Mouse (Mus musculus) liver, embryonic 11.5 days (tissue): ENCODE results near the gene Itih1. TPM values are rescaled to one million over a fixed set of nuclear protein-coding genes. Genes with fewer than 3 reads are reported as not detected.

Source experiments
- ATAC-seq: fragments of 200-750 bp; cut with Nextera tagmentation; replicated peaks from 2 replicates; pipeline ENCODE4 v1.8.0; 2017; ENCODE audit warnings: moderate number of reproducible peaks, mild to moderate bottlenecking, moderate TSS enrichment, moderate library complexity; ENCODE audit not compliant: low FRiP score
- DNase-seq: peaks from one replicate; pipeline ENCODE4 v3.0.0-alpha.2; 2017; ENCODE audit warnings: low spot score
- H3K27ac ChIP-seq: fragments of 300-500 bp; sonication (generic); 2 replicates; pipeline ENCODE4 v1.5.1; 2014; ENCODE audit warnings: mild to moderate bottlenecking, low read depth, low read length, control low read depth
- H3K27me3 ChIP-seq: fragments of 300-500 bp; sonication (generic); replicated peaks from 2 replicates; pipeline ENCODE4 v1.6.1; 2014; ENCODE audit warnings: low read length, mixed read lengths; ENCODE audit not compliant: control insufficient read depth, insufficient read depth
- H3K36me3 ChIP-seq: fragments of 300-500 bp; sonication (generic); 2 replicates; pipeline ENCODE4 v1.6.1; 2014; ENCODE audit warnings: mild to moderate bottlenecking, low read length, moderate library complexity, mixed read lengths; ENCODE audit not compliant: control insufficient read depth, insufficient read depth
- H3K4me1 ChIP-seq: fragments of 300-500 bp; sonication (generic); replicated peaks from 2 replicates; pipeline ENCODE4 v1.6.1; 2014; ENCODE audit warnings: low read length, mixed read lengths; ENCODE audit not compliant: control insufficient read depth, insufficient read depth
- H3K4me2 ChIP-seq: fragments of 300-500 bp; sonication (generic); 2 replicates; pipeline ENCODE4 v1.6.1; 2014; ENCODE audit warnings: mild to moderate bottlenecking, control low read depth, moderate library complexity
- H3K4me3 ChIP-seq: fragments of 300-500 bp; sonication (generic); 2 replicates; pipeline ENCODE4 v1.5.1; 2014; ENCODE audit warnings: low read depth, low read length, control low read depth
- H3K9ac ChIP-seq: fragments of 300-500 bp; sonication (generic); 2 replicates; pipeline ENCODE4 v1.6.1; 2014; ENCODE audit warnings: low read depth, low read length, control low read depth
- H3K9me3 ChIP-seq: fragments of 300-500 bp; sonication (generic); 2 replicates; pipeline ENCODE4 v1.6.1; 2016; ENCODE audit warnings: low read length, inconsistent platforms, mixed read lengths; ENCODE audit not compliant: control insufficient read depth
- WGBS: fragments of 180-500 bp; shearing (Covaris S2); extraction: QIAGEN DNeasy Blood & Tissue Kit; methylation state at CpG from one replicate; pipeline ENCODE4 v1.1.7; 2014; 5-methylcytosine and 5-hydroxymethylcytosine counted together
- polyA plus RNA-seq: library from polyadenylated mRNA; unstranded; fragments of >200 nt; fragmentation: Nextera tagmentation; extraction: Ambion mirVana; gene quantifications from 2 replicates; pipeline ENCODE4 v1.2.1, GENCODE M21; 2014

Gene Itih1
- polyA plus RNA-seq, 1 experiment from 2014 or later = 16.3 TPM

- H3K4me3 ChIP-seq = no peak overlapping the region
- no peaks in the 10 kb centered on the region for H3K36me3 ChIP-seq
- no peaks in the 10 kb centered on the region for H3K4me1 ChIP-seq
- ATAC-seq (no peak), DNase-seq (no peak)
- no peak overlapping the region for H3K9ac ChIP-seq
- H3K27ac ChIP-seq = no peak overlapping the region
- no peak overlapping the region for H3K4me2 ChIP-seq
- H3K9me3 ChIP-seq = no peaks in the 10 kb centered on the region
- H3K27me3 ChIP-seq = no peaks in the 10 kb centered on the region
- WGBS = 82% methylated on average over 5 of the region's 5 CpGs
Observed at GRCm38 (mm10) chr14:30913404-30913803, 29.7 kb downstream of the Itih1 start.

- ATAC-seq (no peak), DNase-seq (no peak)
- no peaks in the 10 kb centered on the region for H3K36me3 ChIP-seq
- no peak overlapping the region for H3K27ac ChIP-seq
- WGBS = 72% methylated on average over 8 of the region's 8 CpGs
- H3K27me3 ChIP-seq = no peaks in the 10 kb centered on the region
- no peaks in the 10 kb centered on the region for H3K9me3 ChIP-seq
- no peak overlapping the region for H3K4me2 ChIP-seq
- no peak overlapping the region for H3K9ac ChIP-seq
- no peaks in the 10 kb centered on the region for H3K4me1 ChIP-seq
- no peak overlapping the region for H3K4me3 ChIP-seq
Observed at GRCm38 (mm10) chr14:30912641-30913040, 30.4 kb downstream of the Itih1 start.

GRCm38 (mm10) chr14:30911141-30911540, 31.9 kb downstream of the Itih1 start:
- Histone ChIP-seq H3K4me3 (no peak overlapping the region), H3K27ac (no peak overlapping the region), H3K4me1 (no peaks in the 10 kb centered on the region), H3K9ac (no peak overlapping the region), H3K27me3 (no peaks in the 10 kb centered on the region), H3K9me3 (no peaks in the 10 kb centered on the region), H3K36me3 (no peaks in the 10 kb centered on the region), H3K4me2 (no peak overlapping the region)
- DNase-seq (no peak), ATAC-seq (no peak)
- 88% methylated on average over 8 of the region's 8 CpGs for WGBS

- Histone ChIP-seq H3K4me1 (no peaks in the 10 kb centered on the region), H3K36me3 (no peaks in the 10 kb centered on the region), H3K9ac (no peak overlapping the region), H3K4me2 (no peak overlapping the region), H3K4me3 (no peak overlapping the region), H3K27ac (no peak overlapping the region), H3K9me3 (no peaks in the 10 kb centered on the region), H3K27me3 (no peaks in the 10 kb centered on the region)
- WGBS = 62% methylated on average over 3 of the region's 3 CpGs
- DNase-seq (no peak), ATAC-seq (no peak)
Observed at GRCm38 (mm10) chr14:30907814-30908265, 35.2 kb downstream of the Itih1 start.

GRCm38 (mm10) chr14:30906001-30906400, 37.1 kb downstream of the Itih1 start:
- Histone ChIP-seq H3K4me1 (no peaks in the 10 kb centered on the region), H3K9ac (no peak overlapping the region), H3K27me3 (no peaks in the 10 kb centered on the region), H3K36me3 (no peaks in the 10 kb centered on the region), H3K4me2 (no peak overlapping the region), H3K4me3 (no peak overlapping the region), H3K27ac (no peak overlapping the region), H3K9me3 (no peaks in the 10 kb centered on the region)
- WGBS = 83% methylated on average over 6 of the region's 6 CpGs
- DNase-seq = no peak
- no peak for ATAC-seq

- no peaks in the 10 kb centered on the region for H3K36me3 ChIP-seq
Observed at GRCm38 (mm10) chr14:30904307-30904706, 38.8 kb downstream of the Itih1 start.

GRCm38 (mm10) chr14:30903036-30903435, 40.1 kb downstream of the Itih1 start:
- no peaks in the 10 kb centered on the region for H3K27me3 ChIP-seq
- no peaks in the 10 kb centered on the region for H3K36me3 ChIP-seq
- H3K4me1 ChIP-seq = no peaks in the 10 kb centered on the region
- ATAC-seq (no peak), DNase-seq (no peak)
- no peak overlapping the region for H3K9ac ChIP-seq
- H3K27ac ChIP-seq = no peak overlapping the region
- no peak overlapping the region for H3K4me3 ChIP-seq
- H3K4me2 ChIP-seq = no peak overlapping the region
- WGBS = 61% methylated on average over 2 of the region's 3 CpGs
- H3K9me3 ChIP-seq = no peaks in the 10 kb centered on the region

More at GRCm38 (mm10) chr14:30904307-30904706, 38.8 kb downstream of the Itih1 start:
- no peak overlapping the region for H3K4me2 ChIP-seq
- DNase-seq (no peak), ATAC-seq (no peak)
- H3K9ac ChIP-seq = no peak overlapping the region
- no peaks in the 10 kb centered on the region for H3K27me3 ChIP-seq
- H3K9me3 ChIP-seq = no peaks in the 10 kb centered on the region
- 79% methylated on average over 8 of the region's 8 CpGs for WGBS
- H3K4me1 ChIP-seq = no peaks in the 10 kb centered on the region
- no peak overlapping the region for H3K4me3 ChIP-seq
- no peak overlapping the region for H3K27ac ChIP-seq

GRCm38 (mm10) chr14:30902628-30903027, 40.5 kb downstream of the Itih1 start:
- no peak overlapping the region for H3K4me2 ChIP-seq

GRCm38 (mm10) chr14:30899972-30900371, 43.1 kb downstream of the Itih1 start:
- Histone ChIP-seq H3K36me3 (no peaks in the 10 kb centered on the region), H3K9ac (no peak overlapping the region), H3K9me3 (no peaks in the 10 kb centered on the region), H3K27me3 (no peaks in the 10 kb centered on the region), H3K4me3 (no peak overlapping the region), H3K4me2 (no peak overlapping the region), H3K4me1 (no peaks in the 10 kb centered on the region), H3K27ac (no peak overlapping the region)
- no peak for ATAC-seq
- no peak for DNase-seq
- WGBS = 58% methylated on average over 3 of the region's 3 CpGs

More at GRCm38 (mm10) chr14:30902628-30903027, 40.5 kb downstream of the Itih1 start:
- WGBS = 77% methylated on average over 5 of the region's 5 CpGs
- Histone ChIP-seq H3K4me1 (no peaks in the 10 kb centered on the region), H3K27ac (no peak overlapping the region), H3K27me3 (no peaks in the 10 kb centered on the region), H3K4me3 (no peak overlapping the region), H3K36me3 (no peaks in the 10 kb centered on the region), H3K9me3 (no peaks in the 10 kb centered on the region), H3K9ac (no peak overlapping the region)
- ATAC-seq = no peak
- no peak for DNase-seq
